Mouse (Mus musculus): Measurements from ENCODE around the gene Sebox. TPM values are rescaled to one million over a fixed set of nuclear protein-coding genes. Genes with fewer than 3 reads are reported as not detected.

Gene Sebox
- polyA plus RNA-seq, 1 experiment from 2014 or later: 0.21 TPM

GRCm38 (mm10) chr11:78488168-78488567 is 15.1 kb upstream of the Sebox start:
- H3K4me1 ChIP-seq (replicated peaks; ENCODE audit: control insufficient read depth, insufficient read depth, low read length): no peaks in the 10 kb centered on the region
- H3K4me3 ChIP-seq (ENCODE audit: low read depth, low read length): no peak overlapping the region
- WGBS: 2% methylated on average over 8 of the region's 8 CpGs
- 0 out of 2 replicates have a peak overlapping the region, but pooled peaks have one; percentile 23 for H3K4me2 ChIP-seq
- ATAC-seq (replicated peaks; ENCODE audit: low FRiP score) (no peak; the same call in 1 of the 2 replicates), DNase-seq (ENCODE audit: low spot score) (peak; percentile 68)
- no peaks in the 10 kb centered on the region for H3K36me3 ChIP-seq (ENCODE audit: control insufficient read depth, insufficient read depth, low read length)
- peaks cover 68% of the 10 kb centered on the region for H3K27me3 ChIP-seq (replicated peaks; ENCODE audit: control insufficient read depth, insufficient read depth, low read length)
- H3K9ac ChIP-seq (ENCODE audit: low read depth, low read length): no peak overlapping the region
- no peak overlapping the region for H3K27ac ChIP-seq (ENCODE audit: low read depth, low read length)
- no peaks in the 10 kb centered on the region for H3K9me3 ChIP-seq (ENCODE audit: control insufficient read depth, low read length)

GRCm38 (mm10) chr11:78490781-78491241 is 12.4 kb upstream of the Sebox start:
- Histone ChIP-seq H3K36me3 (ENCODE audit: control insufficient read depth, insufficient read depth, low read length) (no peaks in the 10 kb centered on the region), H3K4me1 (replicated peaks; ENCODE audit: control insufficient read depth, insufficient read depth, low read length) (no peaks in the 10 kb centered on the region), H3K27me3 (replicated peaks; ENCODE audit: control insufficient read depth, insufficient read depth, low read length) (peaks cover 78% of the 10 kb centered on the region), H3K4me2 (peak overlapping the region; percentile 53), H3K27ac (ENCODE audit: low read depth, low read length) (no peak overlapping the region), H3K9ac (ENCODE audit: low read depth, low read length) (no peak overlapping the region), H3K4me3 (ENCODE audit: low read depth, low read length) (peak overlapping the region; percentile 18), H3K9me3 (ENCODE audit: control insufficient read depth, low read length) (no peaks in the 10 kb centered on the region)
- no peak for DNase-seq (ENCODE audit: low spot score)
- no peak for ATAC-seq (replicated peaks; ENCODE audit: low FRiP score)
- WGBS: 12% methylated on average over 48 of the region's 48 CpGs

GRCm38 (mm10) chr11:78495904-78496303 is 7.3 kb upstream of the Sebox start:
- Histone ChIP-seq H3K4me2 (no peak overlapping the region), H3K9me3 (ENCODE audit: control insufficient read depth, low read length) (no peaks in the 10 kb centered on the region), H3K27me3 (replicated peaks; ENCODE audit: control insufficient read depth, insufficient read depth, low read length) (peaks cover 63% of the 10 kb centered on the region), H3K9ac (ENCODE audit: low read depth, low read length) (no peak overlapping the region), H3K4me3 (ENCODE audit: low read depth, low read length) (no peak overlapping the region), H3K4me1 (replicated peaks; ENCODE audit: control insufficient read depth, insufficient read depth, low read length) (peaks cover 7% of the 10 kb centered on the region), H3K27ac (ENCODE audit: low read depth, low read length) (no peak overlapping the region), H3K36me3 (ENCODE audit: control insufficient read depth, insufficient read depth, low read length) (no peaks in the 10 kb centered on the region)
- 13% methylated on average over 6 of the region's 6 CpGs for WGBS
- DNase-seq (ENCODE audit: low spot score): no peak
- no peak for ATAC-seq (replicated peaks; ENCODE audit: low FRiP score)

GRCm38 (mm10) chr11:78497071-78497541 is 6.1 kb upstream of the Sebox start:
- Histone ChIP-seq H3K27me3 (replicated peaks; ENCODE audit: control insufficient read depth, insufficient read depth, low read length) (peaks cover 57% of the 10 kb centered on the region), H3K4me3 (ENCODE audit: low read depth, low read length) (peak overlapping the region; percentile 54), H3K4me1 (replicated peaks; ENCODE audit: control insufficient read depth, insufficient read depth, low read length) (peaks cover 7% of the 10 kb centered on the region), H3K9me3 (ENCODE audit: control insufficient read depth, low read length) (no peaks in the 10 kb centered on the region), H3K4me2 (peak overlapping the region; percentile 93), H3K36me3 (ENCODE audit: control insufficient read depth, insufficient read depth, low read length) (no peaks in the 10 kb centered on the region), H3K27ac (ENCODE audit: low read depth, low read length) (no peak overlapping the region), H3K9ac (ENCODE audit: low read depth, low read length) (no peak overlapping the region)
- 1% methylated on average over 44 of the region's 44 CpGs for WGBS
- DNase-seq (ENCODE audit: low spot score) (no peak), ATAC-seq (replicated peaks; ENCODE audit: low FRiP score) (no peak)

GRCm38 (mm10) chr11:78497544-78498522 is 5.4 kb upstream of the Sebox start, which contains the start of gene Sarm1:
Gene Sarm1 (minus strand): TSS chr11:78497754.
- peak within 1 kb of the TSS; percentile 25; the same call in 1 of the 2 replicates for H3K9ac ChIP-seq (ENCODE audit: low read depth, low read length)
- no peaks in the 10 kb centered on the region for H3K36me3 ChIP-seq (ENCODE audit: control insufficient read depth, insufficient read depth, low read length)
- peaks cover 7% of the 10 kb centered on the region for H3K4me1 ChIP-seq (replicated peaks; ENCODE audit: control insufficient read depth, insufficient read depth, low read length)
- no peaks in the 10 kb centered on the region for H3K9me3 ChIP-seq (ENCODE audit: control insufficient read depth, low read length)
- peak; percentile 93 for ATAC-seq (replicated peaks; ENCODE audit: low FRiP score)
- DNase-seq (ENCODE audit: low spot score): peak; percentile 92
- H3K4me2 ChIP-seq: peak within 1 kb of the TSS; percentile 93
- H3K27ac ChIP-seq (ENCODE audit: low read depth, low read length): peak within 1 kb of the TSS; percentile 23; the same call in 1 of the 2 replicates
- H3K27me3 ChIP-seq (replicated peaks; ENCODE audit: control insufficient read depth, insufficient read depth, low read length): peaks cover 57% of the 10 kb centered on the region
- peak within 1 kb of the TSS; percentile 54 for H3K4me3 ChIP-seq (ENCODE audit: low read depth, low read length)
- WGBS: 3% methylated on average over 36 of the region's 36 CpGs

GRCm38 (mm10) chr11:78499004-78499403 is 4.2 kb upstream of the Sebox start, which contains the start of gene Vtn:
Gene Vtn (plus strand): TSS chr11:78499091.
- H3K4me3 ChIP-seq (ENCODE audit: low read depth, low read length): peak within 1 kb of the TSS; percentile 54
- H3K9me3 ChIP-seq (ENCODE audit: control insufficient read depth, low read length): no peaks in the 10 kb centered on the region
- peak within 1 kb of the TSS; percentile 57 for H3K27ac ChIP-seq (ENCODE audit: low read depth, low read length)
- DNase-seq (ENCODE audit: low spot score) (no peak), ATAC-seq (replicated peaks; ENCODE audit: low FRiP score) (no peak)
- H3K4me2 ChIP-seq: peak within 1 kb of the TSS; percentile 93
- peaks cover 7% of the 10 kb centered on the region for H3K4me1 ChIP-seq (replicated peaks; ENCODE audit: control insufficient read depth, insufficient read depth, low read length)
- no peaks in the 10 kb centered on the region for H3K36me3 ChIP-seq (ENCODE audit: control insufficient read depth, insufficient read depth, low read length)
- 51% methylated on average over 7 of the region's 7 CpGs for WGBS
- H3K9ac ChIP-seq (ENCODE audit: low read depth, low read length): peak within 1 kb of the TSS; percentile 25; the same call in 1 of the 2 replicates
- H3K27me3 ChIP-seq (replicated peaks; ENCODE audit: control insufficient read depth, insufficient read depth, low read length): peaks cover 57% of the 10 kb centered on the region

GRCm38 (mm10) chr11:78499543-78499942 is 3.7 kb upstream of the Sebox start:
- Histone ChIP-seq H3K36me3 (ENCODE audit: control insufficient read depth, insufficient read depth, low read length) (no peaks in the 10 kb centered on the region), H3K4me2 (peak overlapping the region; percentile 44), H3K4me3 (ENCODE audit: low read depth, low read length) (peak overlapping the region; percentile 37), H3K27me3 (replicated peaks; ENCODE audit: control insufficient read depth, insufficient read depth, low read length) (peaks cover 51% of the 10 kb centered on the region), H3K27ac (ENCODE audit: low read depth, low read length) (peak overlapping the region; percentile 57), H3K9ac (ENCODE audit: low read depth, low read length) (peak overlapping the region; percentile 8; the same call in 1 of the 2 replicates), H3K4me1 (replicated peaks; ENCODE audit: control insufficient read depth, insufficient read depth, low read length) (peaks cover 7% of the 10 kb centered on the region), H3K9me3 (ENCODE audit: control insufficient read depth, low read length) (no peaks in the 10 kb centered on the region)
- ATAC-seq (replicated peaks; ENCODE audit: low FRiP score) (no peak), DNase-seq (ENCODE audit: low spot score) (no peak)
- WGBS: 39% methylated on average over 16 of the region's 16 CpGs

GRCm38 (mm10) chr11:78500623-78501202 is 2.5 kb upstream of the Sebox start:
- H3K27me3 ChIP-seq (replicated peaks; ENCODE audit: control insufficient read depth, insufficient read depth, low read length): peaks cover 41% of the 10 kb centered on the region
- H3K4me1 ChIP-seq (replicated peaks; ENCODE audit: control insufficient read depth, insufficient read depth, low read length): peaks cover 7% of the 10 kb centered on the region
- DNase-seq (ENCODE audit: low spot score): no peak
- H3K36me3 ChIP-seq (ENCODE audit: control insufficient read depth, insufficient read depth, low read length): no peaks in the 10 kb centered on the region
- peak; percentile 29; the same call in 1 of the 2 replicates for ATAC-seq (replicated peaks; ENCODE audit: low FRiP score)
- H3K27ac ChIP-seq (ENCODE audit: low read depth, low read length): peak overlapping the region; percentile 57; the same call in 1 of the 2 replicates
- H3K9me3 ChIP-seq (ENCODE audit: control insufficient read depth, low read length): no peaks in the 10 kb centered on the region
- peak overlapping the region; percentile 30 for H3K9ac ChIP-seq (ENCODE audit: low read depth, low read length)
- H3K4me2 ChIP-seq: peak overlapping the region; percentile 44
- 68% methylated on average over 9 of the region's 9 CpGs for WGBS
- H3K4me3 ChIP-seq (ENCODE audit: low read depth, low read length): peak overlapping the region; percentile 37

Measured in liver, embryonic 11.5 days (tissue).